Mouse (Mus musculus) liver, embryonic 15.5 days (tissue): ENCODE data around the gene Slc25a20. TPM values are rescaled to one million over a fixed set of nuclear protein-coding genes. Genes with fewer than 3 reads are reported as not detected.

Experiments used
- microRNA-seq: library from miRNA; unstranded; fragments of <30 nt; microRNA quantifications from one replicate; pipeline ENCODE4, GENCODE M21; 2016
- polyA plus RNA-seq: library from polyadenylated mRNA; unstranded; fragments of >200 nt; fragmentation: Nextera tagmentation; extraction: Ambion mirVana; gene quantifications from 2 replicates; pipeline ENCODE4 v1.2.1, GENCODE M21; 2015

Gene Slc25a20
- polyA plus RNA-seq, 1 experiment from 2014 or later = 26.8 TPM

Small RNA genes lying within 50 kb of the gene (microRNA-seq; reads per million reads assigned to microRNA genes)
- gene Gm26298 = not detected

Other genes with a start within 250 kb of the Slc25a20 start
- gene Ccdc36, start 233.6 kb upstream of the Slc25a20 start, polyA plus RNA-seq = 0.03 and 0.17 TPM in 2 replicates
- gene BC048562, start 225.6 kb upstream of the Slc25a20 start, polyA plus RNA-seq = not detected in 2 replicates
- gene Ccdc71, start 201.6 kb upstream of the Slc25a20 start, polyA plus RNA-seq = 18.7 and 19.4 TPM in 2 replicates
- gene Klhdc8b, start 200.5 kb upstream of the Slc25a20 start, polyA plus RNA-seq = 12.5 and 15.9 TPM in 2 replicates
- gene Lamb2, start 182.4 kb upstream of the Slc25a20 start, polyA plus RNA-seq = 8.5 and 9.0 TPM in 2 replicates
- 26.1 and 31.1 TPM in 2 replicates for gene Usp19, start 171.5 kb upstream of the Slc25a20 start, polyA plus RNA-seq
- 52.6 and 61.9 TPM in 2 replicates for gene Qars, start 154.4 kb upstream of the Slc25a20 start, polyA plus RNA-seq
- 43.0 and 43.5 TPM in 2 replicates for gene Qrich1, start 145.3 kb upstream of the Slc25a20 start, polyA plus RNA-seq
- 91.3 and 93.7 TPM in 2 replicates for gene Impdh2, start 101.8 kb upstream of the Slc25a20 start, polyA plus RNA-seq
- 25.6 and 26.2 TPM in 2 replicates for gene Ndufaf3, start 94.7 kb upstream of the Slc25a20 start, polyA plus RNA-seq
- 29.2 and 34.2 TPM in 2 replicates for gene Dalrd3, start 92.2 kb upstream of the Slc25a20 start, polyA plus RNA-seq
- gene Wdr6, start 83.3 kb upstream of the Slc25a20 start, polyA plus RNA-seq = 11.4 and 12.1 TPM in 2 replicates
- gene P4htm, start 64.4 kb upstream of the Slc25a20 start, polyA plus RNA-seq = 0.36 and 0.41 TPM in 2 replicates
- 29.7 and 32.3 TPM in 2 replicates for gene Arih2, start 12.7 kb upstream of the Slc25a20 start, polyA plus RNA-seq
- gene Prkar2a, start 27.2 kb downstream of the Slc25a20 start, polyA plus RNA-seq = 9.5 and 10.3 TPM in 2 replicates
- 11.6 and 12.9 TPM in 2 replicates for gene Ip6k2, start 121.7 kb downstream of the Slc25a20 start, polyA plus RNA-seq
- gene Nckipsd, start 146.3 kb downstream of the Slc25a20 start, polyA plus RNA-seq = 3.9 and 9.1 TPM in 2 replicates
- gene Celsr3, start 164.2 kb downstream of the Slc25a20 start, polyA plus RNA-seq = 0.15 and 0.16 TPM in 2 replicates
- 6.3 and 6.5 TPM in 2 replicates for gene Slc26a6, start 191.2 kb downstream of the Slc25a20 start, polyA plus RNA-seq